Comparison of ENCODE assay signal across 20 mouse cellular contexts in genomic region chr2:159284100-159284499, GRCm38 (mm10).
DNase-seq lines count a peak whose midpoint lies in the region; ATAC-seq and TF ChIP-seq lines count a peak whose summit lies in the region.
"Had no signal": no experiment of that assay in that cellular context is flagged by ENCODE, and none has a peak within 500 bp of the region (broad histone marks: within the 10 kb centered on the region; RNA-seq: fewer than 3 reads in every experiment).

No protein-coding gene starts in this region.

- H3K9ac ChIP-seq in limb, embryonic 14.5 days (ENCODE audit: low read depth, low read length, severe bottlenecking) = no peak overlapping the region
- H3K9ac ChIP-seq: embryonic facial prominence, embryonic 15.5 days; heart, embryonic 13.5 days; kidney, embryonic 15.5 days had no signal

- no peak for TF ChIP-seq POLR2A in limb, embryonic 14.5 days (IDR thresholded peaks at IDR 0.05; ENCODE audit: borderline replicate concordance, extremely low read depth, insufficient read depth, insufficient read length)

- WGBS in limb, embryonic 14.5 days = 71% methylated on average over 5 of the region's 5 CpGs
- 88% methylated on average over 5 of the region's 5 CpGs for WGBS in limb, embryonic 10.5 days

- DNase-seq in cerebellum, postnatal 10 days = peak; percentile 96 to 97
- DNase-seq in gastrocnemius, postnatal 10 days = peak; percentile 5
- no peak for DNase-seq in gastrocnemius, postnatal 4 days (ENCODE audit: low spot score in 2 of 2)
- DNase-seq in limb, embryonic 14.5 days (ENCODE audit: low spot score) = peak; percentile 6
- DNase-seq in limb, embryonic 10.5 days (ENCODE audit: low spot score) = no peak
- peak; percentile 18 for DNase-seq in brain, adult 2 months (ENCODE audit: low read depth, low spot score)
- no peak for DNase-seq in testis, postnatal 10 days (ENCODE audit: low spot score)
- DNase-seq: adrenal gland, postnatal 36 days; heart, postnatal 4 days; liver; lung, adult 18-20 months; lung, postnatal 4 days; thymus, postnatal 36 days had no signal

- no peak overlapping the region for H3K27ac ChIP-seq in limb, embryonic 14.5 days (replicated peaks; ENCODE audit: low read depth, low read length)
- no peak overlapping the region for H3K27ac ChIP-seq in limb, embryonic 10.5 days
- H3K27ac ChIP-seq: embryonic facial prominence, embryonic 15.5 days; heart, embryonic 13.5 days; kidney, embryonic 15.5 days had no signal

- H3K9me3 ChIP-seq in limb, embryonic 14.5 days (ENCODE audit: control insufficient read depth, low read length) = no peaks in the 10 kb centered on the region
- H3K9me3 ChIP-seq in limb, embryonic 10.5 days (replicated peaks) = no peaks in the 10 kb centered on the region
- H3K9me3 ChIP-seq: embryonic facial prominence, embryonic 15.5 days; heart, embryonic 13.5 days; kidney, embryonic 15.5 days had no signal

- no peak for ATAC-seq in cerebellum, adult (ENCODE audit: insufficient number of reproducible peaks, low FRiP score, low TSS enrichment)
- no peak for ATAC-seq in limb, embryonic 14.5 days (ENCODE audit: low FRiP score, low read depth)
- ATAC-seq: CD4-positive, CD25-positive, alpha-beta regulatory T cell, adult 4 months; intestine, embryonic 16.5 days had no signal

- no peaks in the 10 kb centered on the region for H3K27me3 ChIP-seq in limb, embryonic 14.5 days (ENCODE audit: control insufficient read depth, insufficient read depth, low read length)
- H3K27me3 ChIP-seq in limb, embryonic 10.5 days (ENCODE audit: low read depth, poor library complexity, severe bottlenecking) = no peaks in the 10 kb centered on the region
- H3K27me3 ChIP-seq: embryonic facial prominence, embryonic 15.5 days; heart, embryonic 13.5 days; kidney, embryonic 15.5 days had no signal

- 0 out of 2 replicates have a peak, but pooled peaks cover 2% of the 10 kb centered on the region for H3K4me1 ChIP-seq in limb, embryonic 14.5 days (ENCODE audit: control insufficient read depth, insufficient read depth, low read length)
- peaks cover 28% of the 10 kb centered on the region for H3K4me1 ChIP-seq in limb, embryonic 10.5 days
- H3K4me1 ChIP-seq: embryonic facial prominence, embryonic 15.5 days; heart, embryonic 13.5 days had no signal

- no peaks in the 10 kb centered on the region for H3K36me3 ChIP-seq in limb, embryonic 14.5 days (ENCODE audit: control insufficient read depth, insufficient read depth, low read length)
- H3K36me3 ChIP-seq in limb, embryonic 10.5 days = no peaks in the 10 kb centered on the region
- H3K36me3 ChIP-seq: embryonic facial prominence, embryonic 15.5 days; G1E; heart, embryonic 13.5 days; kidney, embryonic 15.5 days had no signal

- no peak overlapping the region for H3K4me2 ChIP-seq in limb, embryonic 14.5 days (replicated peaks; ENCODE audit: low read depth, low read length, severe bottlenecking)
- H3K4me2 ChIP-seq: embryonic facial prominence, embryonic 15.5 days; heart, embryonic 13.5 days; kidney, embryonic 15.5 days had no signal

- H3K4me3 ChIP-seq in limb, embryonic 14.5 days (replicated peaks; ENCODE audit: low read length) = no peak overlapping the region
- H3K4me3 ChIP-seq in limb, embryonic 10.5 days = no peak overlapping the region
- H3K4me3 ChIP-seq: embryonic facial prominence, embryonic 15.5 days; heart, embryonic 13.5 days; kidney, embryonic 15.5 days had no signal

Comparison
In these comparisons a context has a peak if more than half of its experiments do, and no peak if none do; other contexts are left out.
1. DNase-seq: peak in cerebellum, postnatal 10 days (2 of 2), gastrocnemius, postnatal 10 days (single experiment), limb, embryonic 14.5 days (single experiment) and brain, adult 2 months (single experiment); none in gastrocnemius, postnatal 4 days (0 of 2), limb, embryonic 10.5 days (single experiment) and testis, postnatal 10 days (single experiment).